Mouse (Mus musculus): Measurements from ENCODE around the gene Ube2d3.
"Not testable (repeated sequence)": the region's sequence is repeated elsewhere in the genome, so short reads cannot be mapped to it uniquely, and the experiment has no call there.

The Ube2d3 gene

GRCm38 (mm10) chr3:135438531-135438912, 573 bp downstream of the Ube2d3 start:
- peak; percentile 97 for DNase-seq (ENCODE audit: low spot score)

GRCm38 (mm10) chr3:135438913-135439531, 1.1 kb downstream of the Ube2d3 start:
- DNase-seq (ENCODE audit: low spot score), result peak; percentile 59

- DNase-seq (ENCODE audit: low spot score), result no peak
Observed at GRCm38 (mm10) chr3:135439651-135440050, 1.7 kb downstream of the Ube2d3 start.

GRCm38 (mm10) chr3:135440221-135440620, 2.3 kb downstream of the Ube2d3 start:
- DNase-seq (ENCODE audit: low spot score), result no peak

- no peak for DNase-seq (ENCODE audit: low spot score)
Observed at GRCm38 (mm10) chr3:135440621-135441020, 2.7 kb downstream of the Ube2d3 start.

- no peak for DNase-seq (ENCODE audit: low spot score)
Observed at GRCm38 (mm10) chr3:135444930-135445329, 7.0 kb downstream of the Ube2d3 start.

- DNase-seq (ENCODE audit: low spot score), result no peak
Observed at GRCm38 (mm10) chr3:135458981-135459380, 21.0 kb downstream of the Ube2d3 start.

GRCm38 (mm10) chr3:135468402-135468801, 30.5 kb downstream of the Ube2d3 start:
- no peak for DNase-seq (ENCODE audit: low spot score)

- no peak for DNase-seq (ENCODE audit: low spot score)
Observed at GRCm38 (mm10) chr3:135469146-135469545, 31.2 kb downstream of the Ube2d3 start.

- peak; percentile 27 for DNase-seq (ENCODE audit: low spot score)
Observed at GRCm38 (mm10) chr3:135469974-135470373, 32.0 kb downstream of the Ube2d3 start.

- DNase-seq (ENCODE audit: low spot score), result no peak
Observed at GRCm38 (mm10) chr3:135470823-135471222, 32.9 kb downstream of the Ube2d3 start.

- DNase-seq (ENCODE audit: low spot score), result no peak
Observed at GRCm38 (mm10) chr3:135475025-135475424, 37.1 kb downstream of the Ube2d3 start.

- DNase-seq (ENCODE audit: low spot score), result no peak
Observed at GRCm38 (mm10) chr3:135476286-135476685, 38.3 kb downstream of the Ube2d3 start.

- DNase-seq (ENCODE audit: low spot score), result no peak
Observed at GRCm38 (mm10) chr3:135476977-135477376, 39.0 kb downstream of the Ube2d3 start.

GRCm38 (mm10) chr3:135479090-135479489, 41.1 kb downstream of the Ube2d3 start:
- not testable (repeated sequence) for DNase-seq (ENCODE audit: low spot score)

GRCm38 (mm10) chr3:135480767-135481166, 42.8 kb downstream of the Ube2d3 start:
- no peak for DNase-seq (ENCODE audit: low spot score)

GRCm38 (mm10) chr3:135481608-135482007, 43.7 kb downstream of the Ube2d3 start:
- DNase-seq (ENCODE audit: low spot score), result no peak

- not testable (repeated sequence) for DNase-seq (ENCODE audit: low spot score)
Observed at GRCm38 (mm10) chr3:135484650-135485049, 46.7 kb downstream of the Ube2d3 start.

- DNase-seq (ENCODE audit: low spot score), result peak; percentile 49
Observed at GRCm38 (mm10) chr3:135485128-135485899, 47.4 kb downstream of the Ube2d3 start, which contains the start of gene Manba. Manba (plus strand) TSS chr3:135485611.

GRCm38 (mm10) chr3:135485900-135486241, 47.9 kb downstream of the Ube2d3 start:
- DNase-seq (ENCODE audit: low spot score), result no peak

GRCm38 (mm10) chr3:135486351-135486750, 48.4 kb downstream of the Ube2d3 start:
- no peak for DNase-seq (ENCODE audit: low spot score)

GRCm38 (mm10) chr3:135487803-135488202, 49.9 kb downstream of the Ube2d3 start:
- no peak for DNase-seq (ENCODE audit: low spot score)

GRCm38 (mm10) chr3:135489865-135490520, 52.0 kb downstream of the Ube2d3 start:
- no peak for DNase-seq (ENCODE audit: low spot score)

Measured in ovary, postnatal 10 days (tissue).